Mouse (Mus musculus) adrenal gland, postnatal 10 days (tissue): ENCODE data around the gene Thop1. TPM values are rescaled to one million over a fixed set of nuclear protein-coding genes. Genes with fewer than 3 reads are reported as not detected.
"Not testable (repeated sequence)": the region's sequence is repeated elsewhere in the genome, so short reads cannot be mapped to it uniquely, and the experiment has no call there.

Experiments used
- DNase-seq: peaks from one replicate; pipeline ENCODE4 v3.0.0; 2021; ENCODE audit warnings: mixed read lengths
- long read RNA-seq, 2 experiments: library from polyadenylated mRNA; stranded (forward); transcript quantifications; one replicate each; pipeline ENCODE4 v2.0.0; 2021
- total RNA-seq, 2 experiments: library from RNA; stranded (reverse); gene quantifications; 2 replicates each; pipeline ENCODE4 v1.2.3; 2021

Thop1 gene
- total RNA-seq: 10 to 100 TPM; 31.8 to 42.4 TPM
- long read RNA-seq, experiment 1, transcript Thop1-201 (13 exons, 2,832 nt): major isoform, 108 of 145 reads
- long read RNA-seq, experiment 1, partial matches to known transcripts: 26 of 145 reads
- long read RNA-seq, experiment 1, other reads (novel, unspliced or antisense): 11 of 145 reads
- long read RNA-seq, experiment 2, transcript Thop1-201 (13 exons, 2,832 nt): major isoform, 35 of 45 reads
- long read RNA-seq, experiment 2, partial matches to known transcripts: 4 of 45 reads
- long read RNA-seq, experiment 2, other reads (novel, unspliced or antisense): 6 of 45 reads

DNA sequence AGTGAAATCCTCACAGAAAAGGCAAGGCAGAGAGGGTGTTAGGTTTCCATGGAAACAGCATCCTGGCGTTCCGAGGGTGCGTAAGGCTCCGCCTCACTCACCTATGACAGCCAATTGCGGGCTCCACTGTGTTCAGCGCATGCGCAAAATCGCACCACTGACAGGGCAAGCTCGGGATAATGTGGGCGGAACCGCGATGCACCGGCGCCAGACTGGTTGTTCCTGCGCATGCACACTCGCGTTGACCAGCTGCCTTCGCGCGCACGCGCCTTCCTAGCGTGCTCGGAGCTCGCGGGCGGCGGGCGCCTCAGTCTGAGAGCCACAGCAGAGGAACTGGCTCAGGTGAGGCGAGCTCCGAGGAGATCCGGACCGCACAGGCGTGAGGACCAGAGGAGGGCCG, at the start of gene Thop1:
Thop1 (plus strand) TSS at position 200 of the 400 bp plus-strand sequence.
- peak; percentile 96 for DNase-seq

DNA sequence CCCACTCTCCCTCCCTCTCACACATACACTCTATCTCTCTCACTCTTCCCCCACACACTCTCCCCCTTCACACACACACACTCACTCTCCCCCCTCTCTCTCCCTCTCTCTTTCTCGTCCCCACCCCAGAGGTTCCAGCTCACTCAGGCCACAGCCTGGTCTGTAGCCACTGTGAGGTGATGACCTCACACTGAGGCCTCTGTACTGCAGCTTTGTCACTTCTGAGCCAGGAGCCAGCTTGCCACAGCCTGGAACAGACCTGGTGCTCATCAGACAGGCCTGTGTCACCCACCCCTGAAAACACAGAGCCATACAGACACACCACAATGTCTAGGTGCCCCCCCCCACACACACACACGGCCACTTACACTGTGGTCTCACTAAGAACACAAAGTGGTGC, 49.6 kb upstream of the Thop1 start:
- no peak for DNase-seq

DNA sequence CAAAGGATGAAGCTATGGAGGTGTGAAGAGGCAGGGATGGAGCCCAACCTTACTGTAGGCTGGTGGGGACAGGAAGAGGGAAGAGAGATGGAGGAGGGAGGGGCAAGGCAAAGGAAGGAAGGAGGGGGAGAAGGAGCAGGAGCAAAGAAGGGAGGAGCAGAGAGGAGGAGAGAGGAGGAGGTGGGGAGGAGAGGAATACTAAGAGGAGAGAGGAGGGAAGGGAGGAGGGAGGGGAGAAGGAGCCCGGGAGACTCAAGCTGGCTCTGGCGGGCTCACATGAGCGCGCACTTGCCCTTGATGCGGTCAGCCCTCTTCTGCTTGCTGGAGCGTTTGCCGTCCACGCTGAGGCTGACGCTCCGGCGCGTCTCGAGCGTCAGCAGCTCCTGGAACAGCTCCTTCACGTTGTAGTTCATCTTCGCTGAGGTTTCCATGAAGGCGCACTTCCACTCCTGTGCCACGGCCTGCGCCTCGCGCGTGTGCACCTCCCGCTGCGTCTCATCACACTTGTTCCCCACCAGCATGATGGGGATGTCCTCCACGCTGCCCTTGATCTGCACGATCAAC, 48.2 kb upstream of the Thop1 start:
- no peak for DNase-seq

DNA sequence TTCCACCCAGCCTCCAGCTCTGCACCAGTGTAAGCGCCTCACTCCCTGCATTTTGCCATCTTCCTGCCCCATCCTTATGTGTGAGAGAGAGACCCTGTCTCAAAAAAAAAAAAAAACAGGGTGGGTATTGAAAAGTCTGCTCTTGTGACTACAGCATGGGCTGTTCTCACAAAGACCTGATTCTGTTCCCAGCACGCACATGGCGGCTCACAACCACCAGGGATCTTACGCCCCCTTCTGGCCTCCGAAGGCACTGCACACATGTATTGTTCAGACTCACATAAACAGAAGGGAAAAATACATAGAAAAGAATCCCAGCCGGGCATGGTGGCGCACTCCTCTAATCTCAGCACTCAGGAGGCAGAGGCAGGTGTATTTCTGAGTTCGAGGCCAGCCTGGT, 47.1 kb upstream of the Thop1 start:
- no peak for DNase-seq

DNA sequence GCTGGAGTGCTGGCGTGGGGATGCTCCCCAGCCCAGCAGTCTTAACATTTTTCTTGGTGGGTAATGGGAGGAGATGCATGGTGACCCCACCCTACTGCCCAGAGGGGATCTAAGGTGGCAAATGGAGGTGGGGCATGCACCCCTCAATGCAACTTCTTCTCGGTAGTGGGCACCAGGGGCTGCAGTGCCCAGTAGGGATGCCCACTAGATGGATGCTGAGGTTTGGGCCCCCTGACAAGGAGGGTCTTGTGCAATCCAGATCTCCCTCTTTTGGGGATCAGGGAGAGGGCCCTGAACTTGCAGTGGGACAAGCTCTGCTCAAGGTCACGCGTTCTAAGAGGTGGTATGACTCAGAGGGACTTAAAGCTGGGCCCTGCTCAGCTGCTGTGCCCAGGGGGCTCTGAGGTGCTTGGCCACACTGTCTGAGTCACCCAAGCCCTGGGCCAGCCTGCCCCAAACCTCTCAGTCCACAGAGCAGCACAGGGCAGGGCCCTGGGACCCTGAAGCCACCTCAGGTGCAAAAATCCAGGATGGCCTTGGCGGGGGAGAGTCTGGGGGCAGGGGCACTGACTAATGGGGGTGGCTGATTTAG, 45.4 kb upstream of the Thop1 start:
- no peak for DNase-seq

DNA sequence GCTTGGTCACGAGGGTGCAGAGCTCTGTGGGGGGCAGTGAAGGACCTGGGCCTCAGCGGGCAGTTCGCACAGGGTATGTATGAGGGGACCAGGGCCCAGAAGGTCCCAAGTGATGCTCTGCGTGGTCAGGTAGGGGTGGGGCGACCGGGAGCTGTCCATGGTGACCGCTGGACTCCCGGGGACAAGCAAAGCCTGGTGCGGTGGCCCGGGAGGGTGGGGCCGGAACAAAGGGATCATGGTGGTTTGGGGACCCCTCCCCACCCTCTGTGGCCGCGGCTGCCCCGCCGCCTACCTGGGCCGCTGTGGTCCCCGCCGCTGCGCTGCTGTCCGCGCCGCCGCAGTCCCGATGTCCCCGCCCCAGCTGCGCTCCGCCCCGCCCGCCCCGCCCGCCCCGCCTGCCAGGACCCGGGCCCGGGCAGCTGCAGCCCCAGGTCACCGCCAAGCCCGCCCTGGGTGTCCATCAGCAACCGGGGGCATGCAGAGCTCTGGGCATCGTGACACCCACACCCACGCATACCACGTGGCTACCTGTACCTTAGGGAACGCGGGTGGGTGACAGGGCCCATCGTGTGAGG, 44.7 kb upstream of the Thop1 start:
- DNase-seq: peak; percentile 52

DNA sequence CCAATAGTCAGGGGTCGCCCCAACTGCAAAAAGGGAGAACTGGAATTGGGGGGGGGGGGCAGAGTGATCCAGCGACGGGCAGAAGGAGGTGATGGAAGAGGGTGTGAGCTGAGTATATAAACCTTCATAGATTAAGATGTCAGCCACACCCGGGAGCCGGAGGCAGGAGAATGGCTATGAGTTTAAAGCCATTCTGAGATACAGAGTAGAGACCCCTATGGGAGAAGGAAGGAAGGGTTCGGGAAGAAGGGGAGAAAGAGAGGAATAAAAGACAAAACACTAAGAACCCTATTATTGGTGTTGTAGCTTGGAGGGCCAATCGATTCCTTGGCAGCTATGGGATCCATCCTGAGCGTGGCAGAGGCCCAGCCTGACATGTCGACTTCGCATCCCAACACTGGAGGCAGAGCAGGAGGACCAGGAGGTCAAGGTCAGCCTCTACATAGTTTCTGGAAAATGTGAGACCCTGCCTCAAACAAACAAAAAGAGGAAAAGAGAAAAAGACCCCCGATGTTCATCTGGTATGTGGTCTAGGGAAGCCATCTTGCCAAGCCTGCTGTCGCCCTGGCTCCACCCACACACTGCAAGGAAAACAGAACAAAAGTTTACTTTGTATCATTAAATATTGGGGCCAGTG, 44.1 kb upstream of the Thop1 start, which contains the start of gene Diras1:
Diras1 (minus strand) TSS at position 24 of the 637 bp plus-strand sequence.
- no peak for DNase-seq

DNA sequence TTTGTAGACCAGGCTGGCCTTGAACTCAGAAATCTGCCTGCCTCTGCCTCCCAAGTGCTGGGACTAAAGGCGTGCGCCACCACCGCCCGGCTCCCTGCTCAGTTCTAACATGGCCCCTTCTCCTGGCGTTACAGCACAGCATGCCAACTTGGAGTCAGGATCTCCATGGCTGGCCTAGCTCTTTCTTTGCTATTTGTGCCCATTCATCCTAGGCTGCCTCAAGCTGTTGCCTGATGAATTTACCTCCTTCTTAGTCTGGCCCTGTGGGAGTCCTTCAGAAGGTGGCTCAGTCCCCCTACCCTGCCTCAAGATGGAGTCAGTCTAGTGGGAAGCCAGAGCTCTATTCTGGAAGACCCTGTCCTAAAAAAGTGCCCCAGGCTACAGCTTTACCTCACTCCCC, 43.0 kb upstream of the Thop1 start:
- DNase-seq: no peak

DNA sequence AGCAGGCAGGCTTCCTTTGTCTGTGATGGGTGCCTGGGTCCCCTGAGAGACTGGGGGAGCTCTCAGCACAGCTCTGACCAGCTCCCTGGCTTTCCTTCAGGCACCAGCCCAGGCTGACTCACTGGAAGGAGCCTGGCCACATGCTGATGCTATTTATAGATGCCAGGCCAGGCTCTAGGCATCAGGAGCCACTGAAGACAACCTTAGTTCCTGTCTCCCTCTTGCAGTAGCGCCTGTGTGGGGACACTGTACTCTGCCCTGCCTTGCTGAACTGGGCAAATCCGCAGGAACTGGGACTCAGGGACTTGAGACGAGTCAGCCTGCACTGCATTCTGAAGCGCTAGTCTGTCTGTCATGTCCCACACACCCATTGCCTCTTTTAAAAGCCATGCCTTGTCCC, 42.5 kb upstream of the Thop1 start:
- DNase-seq: peak; percentile 64

DNA sequence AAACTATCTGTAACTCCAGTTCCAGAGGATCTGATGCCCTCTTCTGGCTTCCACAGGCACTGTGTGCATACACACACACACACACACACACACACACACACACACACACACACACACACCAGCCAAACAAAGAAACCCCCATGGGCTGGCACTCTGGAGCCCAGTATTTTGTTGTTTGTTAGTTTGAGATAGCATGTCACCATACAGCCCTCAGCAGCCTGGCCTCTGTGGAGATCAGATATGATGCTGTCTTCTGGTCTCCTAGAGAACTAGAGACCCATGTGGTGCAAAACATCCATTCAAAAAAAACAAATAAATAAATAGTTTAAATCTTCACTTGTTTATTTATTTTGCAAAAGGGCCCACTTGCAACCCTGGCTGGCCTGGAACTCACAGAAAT, 41.6 kb upstream of the Thop1 start:
- DNase-seq: no peak

DNA sequence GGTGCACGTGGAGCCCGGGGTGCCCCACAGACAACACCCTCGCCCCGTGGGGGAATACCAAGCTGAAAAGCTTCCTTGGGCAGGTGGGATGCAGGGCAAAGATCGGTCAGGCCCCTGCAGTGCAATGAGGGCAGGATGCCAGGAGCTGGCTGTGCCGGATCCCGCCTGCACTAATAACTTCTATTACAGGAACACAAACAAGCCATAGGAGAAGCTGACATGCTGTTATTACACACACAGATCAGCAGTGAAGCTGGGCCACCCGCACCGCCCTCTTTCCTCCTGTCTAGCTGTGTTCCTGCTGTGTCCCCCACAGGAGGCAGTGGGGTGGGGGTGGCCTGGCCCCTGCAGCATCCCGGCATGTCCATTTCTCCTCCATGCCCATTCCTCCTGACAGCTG, 40.8 kb upstream of the Thop1 start:
- no peak for DNase-seq

DNA sequence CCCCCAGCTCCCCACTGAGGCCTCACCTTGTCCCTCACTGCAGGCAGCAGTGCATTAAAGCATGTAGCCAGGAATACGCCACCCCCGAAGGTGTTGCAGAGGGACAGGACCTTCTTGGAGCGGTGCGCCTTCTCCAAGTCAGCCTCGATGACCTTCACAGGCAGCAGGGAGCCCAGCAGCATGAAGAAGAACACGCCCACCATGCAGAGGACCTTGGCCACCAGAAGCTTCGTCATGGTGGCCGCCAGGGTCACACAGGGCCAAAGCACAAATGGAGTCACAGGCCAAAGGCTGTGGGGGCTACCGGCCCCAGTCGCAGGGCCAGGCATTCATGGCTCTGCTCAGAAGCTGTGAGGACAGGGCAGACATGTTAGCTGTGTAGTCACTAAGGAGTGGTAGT, 36.2 kb upstream of the Thop1 start:
- DNase-seq: peak; percentile 49

DNA sequence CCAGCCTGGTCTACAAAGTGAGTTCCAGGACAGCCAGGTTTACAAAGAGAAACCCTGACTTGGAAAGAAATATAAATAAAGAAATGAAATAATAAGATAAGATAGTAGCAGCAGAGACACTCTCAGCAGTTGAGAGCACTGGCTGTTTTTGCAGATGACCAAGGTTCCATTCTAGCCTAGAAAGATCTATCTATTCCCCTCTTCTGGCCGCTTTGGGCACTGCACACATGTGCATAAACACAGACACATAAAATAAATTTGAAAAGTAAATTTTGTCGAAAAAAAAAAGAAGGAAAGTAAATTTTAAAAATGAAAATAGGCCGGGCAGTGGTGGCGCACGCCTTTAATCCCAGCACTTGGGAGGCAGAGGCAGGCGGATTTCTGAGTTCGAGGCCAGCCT, 33.6 kb upstream of the Thop1 start:
- no peak for DNase-seq

DNA sequence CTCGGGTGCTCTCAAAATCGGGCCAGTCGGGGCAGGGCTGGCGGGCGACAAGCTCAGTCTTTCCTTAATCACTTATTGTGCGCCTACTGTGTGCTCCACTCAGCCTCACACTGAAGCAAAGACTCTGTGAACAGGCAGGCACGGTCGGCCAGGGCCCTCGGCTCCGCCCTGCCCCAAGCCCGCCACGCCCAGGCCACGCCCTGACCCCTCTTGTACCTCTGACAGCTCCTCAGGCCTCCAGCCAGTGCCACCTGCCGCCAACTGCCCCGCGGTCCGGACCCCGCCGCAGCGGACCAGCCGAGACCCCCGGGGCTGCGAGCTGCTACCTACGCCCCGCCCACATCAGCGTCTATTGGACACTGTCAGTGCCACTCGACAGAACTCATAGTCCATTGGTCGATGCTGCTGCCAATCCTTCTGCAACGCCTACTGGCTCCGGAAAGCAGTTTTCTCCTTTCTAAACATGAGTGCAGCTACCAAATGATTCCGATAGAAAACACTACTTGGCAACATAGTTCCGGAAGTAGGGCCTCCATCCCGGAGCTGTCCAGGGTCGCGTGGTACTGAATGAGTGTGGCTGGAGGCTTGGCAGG, 32.8 kb upstream of the Thop1 start, which contains the start of gene Slc39a3:
Slc39a3 (minus strand) TSS at position 439 of the 593 bp plus-strand sequence.
- DNase-seq: peak; percentile 98

DNA sequence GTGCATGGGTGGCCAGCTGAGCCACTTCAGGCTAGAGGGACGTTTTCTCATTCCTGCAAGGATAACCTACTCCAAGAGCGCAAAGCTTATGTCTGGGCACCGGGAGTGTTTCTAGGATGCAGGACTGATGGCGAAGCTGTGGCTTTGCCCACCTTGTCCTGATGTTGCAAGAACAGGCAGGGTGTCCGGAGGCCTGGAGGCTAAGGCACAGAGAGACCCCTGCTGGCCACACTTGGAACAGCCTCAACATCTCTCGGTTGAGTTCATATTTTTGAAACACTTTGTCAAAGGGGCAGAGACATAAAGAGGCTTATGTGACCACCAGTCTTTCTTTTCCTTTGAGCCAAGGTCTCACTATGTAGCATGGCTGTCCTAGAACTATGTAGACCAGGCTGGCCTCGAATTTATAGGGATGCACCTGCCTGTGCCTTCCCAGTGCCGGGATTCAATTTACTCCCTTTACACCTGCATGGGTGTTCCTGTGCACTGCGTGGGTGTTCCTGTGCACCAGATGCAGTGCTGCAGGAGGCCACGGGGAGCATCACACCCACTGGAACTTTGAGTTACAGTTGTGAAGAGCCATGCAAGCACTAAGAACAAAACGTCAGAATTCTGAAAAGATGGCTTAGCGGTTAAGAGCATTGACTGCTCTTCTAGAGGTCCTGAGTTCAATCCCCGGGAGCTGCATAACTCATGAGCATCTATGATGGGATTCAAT, 28.2 kb upstream of the Thop1 start:
- peak; percentile 84 for DNase-seq

DNA sequence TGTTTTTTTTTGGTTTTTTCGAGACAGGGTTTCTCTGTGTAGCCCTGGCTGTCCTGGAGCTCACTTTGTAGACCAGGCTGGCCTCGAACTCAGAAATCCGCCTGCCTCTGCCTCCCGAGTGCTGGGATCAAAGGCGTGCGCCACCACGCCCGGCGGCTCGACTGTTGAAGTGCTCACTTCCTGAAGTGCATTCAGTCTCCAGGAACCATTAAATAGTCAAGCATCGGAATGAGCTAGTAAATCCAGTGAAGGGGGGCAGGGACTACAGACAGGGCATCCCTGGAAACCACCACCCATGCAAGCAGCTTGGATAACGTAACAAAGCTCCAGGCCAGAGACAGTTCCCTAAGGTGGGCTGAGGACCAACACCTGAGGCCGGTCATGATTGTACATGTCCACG, 24.6 kb upstream of the Thop1 start:
- not testable (repeated sequence) for DNase-seq

DNA sequence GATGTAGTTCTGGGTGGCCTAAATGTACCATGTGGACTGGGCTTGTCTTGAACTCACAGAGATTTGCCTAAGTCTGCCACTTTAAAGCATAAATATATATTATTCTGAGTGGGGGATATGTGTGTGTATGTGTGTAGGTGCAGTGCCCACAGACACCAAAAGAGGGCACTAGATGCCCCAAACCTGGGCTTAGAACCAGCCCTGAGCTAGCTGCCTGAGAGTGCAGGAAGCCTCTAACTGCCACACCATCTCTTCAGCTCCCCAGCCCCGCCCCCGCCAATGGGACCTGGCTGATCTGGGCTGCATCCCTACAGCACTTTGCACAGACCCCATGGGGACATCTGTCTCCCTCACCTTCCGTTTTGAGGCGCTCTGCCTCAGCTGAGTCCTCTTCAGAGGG, 19.2 kb upstream of the Thop1 start:
- peak; percentile 44 for DNase-seq

DNA sequence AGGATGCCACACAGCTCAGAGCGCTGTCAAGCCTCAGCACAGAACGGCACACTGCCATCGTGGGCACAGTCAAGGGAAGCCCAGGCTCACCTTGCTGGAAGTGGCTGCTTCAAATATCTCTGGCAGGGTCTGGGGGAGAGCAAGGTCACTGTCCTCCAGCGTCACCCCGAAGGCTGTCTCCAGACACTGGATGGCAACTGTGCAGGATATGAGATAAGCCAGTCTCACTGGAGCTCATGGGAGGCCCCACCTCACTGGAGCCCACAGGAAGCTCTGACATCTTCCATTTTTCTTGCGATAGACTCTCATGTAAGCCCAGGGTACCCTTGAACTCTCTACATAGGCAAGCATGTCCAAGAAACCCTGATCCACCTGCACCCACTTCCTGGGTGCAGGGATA, 18.7 kb upstream of the Thop1 start:
- no peak for DNase-seq

DNA sequence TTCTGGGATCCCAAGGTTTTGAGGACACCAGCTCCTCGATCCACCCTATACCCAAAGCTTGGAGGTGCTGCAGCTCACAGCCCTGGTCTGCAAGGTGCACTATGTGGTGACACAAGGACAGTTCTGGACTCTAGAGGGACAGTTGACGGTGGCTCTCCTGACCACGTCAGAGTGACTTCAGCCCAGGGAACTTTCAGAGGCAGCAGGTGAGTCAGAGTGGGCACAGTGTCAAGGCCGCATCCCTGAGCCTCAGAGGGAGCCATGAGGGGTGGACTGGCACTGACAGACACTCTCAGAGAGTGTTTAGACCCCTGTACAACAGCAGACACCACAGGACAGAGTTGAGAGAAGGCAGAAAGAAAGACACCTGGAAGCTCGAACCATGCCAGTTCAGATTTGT, 17.3 kb upstream of the Thop1 start:
- DNase-seq: peak; percentile 69

DNA sequence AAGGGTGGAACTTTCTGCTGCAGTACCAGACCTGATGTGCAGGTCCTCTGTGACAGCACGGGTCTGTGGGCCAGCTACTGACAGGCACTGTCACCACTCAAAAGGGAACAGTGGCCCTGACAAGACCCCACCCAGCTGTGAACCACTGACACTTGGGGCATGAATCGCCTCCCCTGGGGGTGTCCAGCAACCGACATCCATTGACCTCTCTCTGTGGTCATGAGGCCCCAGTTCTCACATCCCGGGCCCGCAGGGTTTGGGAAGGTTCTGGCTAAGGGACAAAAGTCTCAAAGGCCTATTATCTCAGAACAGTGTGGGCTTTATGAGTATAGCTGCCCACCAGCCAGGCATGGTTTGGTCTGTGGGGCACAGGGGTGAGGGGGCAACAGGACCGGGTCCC, 14.7 kb upstream of the Thop1 start:
- DNase-seq: no peak

DNA sequence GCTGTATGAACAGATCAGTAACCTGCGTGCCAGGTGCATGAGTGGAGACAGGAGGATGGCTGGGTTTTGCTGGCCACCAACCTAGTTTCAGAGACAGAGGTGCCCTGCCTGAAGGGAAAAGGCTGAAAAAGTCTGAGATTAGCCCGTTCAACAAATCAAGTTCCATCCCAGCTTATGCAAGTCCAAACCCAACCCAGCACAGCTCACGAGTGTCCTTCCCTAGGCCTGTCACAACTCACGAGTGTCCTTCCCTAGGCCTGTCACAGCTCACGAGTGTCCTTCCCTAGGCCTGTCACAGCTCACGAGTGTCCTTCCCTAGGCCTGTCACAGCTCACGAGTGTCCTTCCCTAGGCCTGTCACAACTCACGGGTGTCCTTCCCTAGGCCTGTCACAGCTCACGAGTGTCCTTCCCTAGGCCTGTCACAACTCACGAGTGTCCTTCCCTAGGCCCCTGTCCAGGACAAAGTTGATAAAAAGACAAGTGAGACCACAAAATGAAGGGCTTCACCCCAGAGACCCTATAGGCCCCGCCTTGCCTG, 14.0 kb upstream of the Thop1 start:
- peak; percentile 38 for DNase-seq
